ENCODE assay signal across 8 mouse cellular contexts in genomic region chr19:6452672-6453310, GRCm38 (mm10). TPM values are rescaled to one million over a fixed set of nuclear protein-coding genes. Genes with fewer than 3 reads are reported as not detected.
A peak's percentile ranks its signal among the peaks of the same experiment; 100 is the strongest.
DNase-seq lines count a peak whose midpoint lies in the region; ATAC-seq and TF ChIP-seq lines count a peak whose summit lies in the region.
"Had no signal": no experiment of that assay in that cellular context is flagged by ENCODE, and none has a peak within 500 bp of the region (broad histone marks: within the 10 kb centered on the region; RNA-seq: fewer than 3 reads in every experiment).

No protein-coding gene starts in this region.

- H3K4me1 ChIP-seq in forebrain, embryonic 10.5 days, result peaks cover 45% of the 10 kb centered on the region
- peaks cover 59% of the 10 kb centered on the region for H3K4me1 ChIP-seq in hindbrain, embryonic 15.5 days (replicated peaks)
- H3K4me1 ChIP-seq in olfactory bulb, adult 2 months (ENCODE audit: control insufficient read depth, insufficient read depth, low read length), result peaks cover 65% of the 10 kb centered on the region

- H3K9ac ChIP-seq in hindbrain, embryonic 15.5 days, result no peak overlapping the region
- H3K9ac ChIP-seq: lung, embryonic 15.5 days had no signal

- no peaks in the 10 kb centered on the region for H3K9me3 ChIP-seq in forebrain, embryonic 10.5 days
- no peaks in the 10 kb centered on the region for H3K9me3 ChIP-seq in hindbrain, embryonic 15.5 days
- H3K9me3 ChIP-seq: lung, embryonic 15.5 days had no signal

- TF ChIP-seq POLR2A in olfactory bulb, adult 2 months (IDR thresholded peaks at IDR 0.05; ENCODE audit: insufficient read depth, low read depth, low read length), result no peak

- DNase-seq in left cerebral cortex, postnatal 4 days, result peak; percentile 34
- no peak for DNase-seq in left cerebral cortex, adult 11 months (ENCODE audit: low spot score)
- DNase-seq in forebrain, embryonic 10.5 days (ENCODE audit: extremely low spot score, low spot score), result no peak
- DNase-seq in urinary bladder, postnatal 36 days (ENCODE audit: low spot score in 2 of 2), result no peak
- no peak for DNase-seq in yolk sac, embryonic 10.5 days (ENCODE audit: low spot score)

- H3K4me2 ChIP-seq in hindbrain, embryonic 15.5 days, result 0 out of 2 replicates have a peak overlapping the region, but pooled peaks have one; percentile 3
- H3K4me2 ChIP-seq: lung, embryonic 15.5 days had no signal

- H3K36me3 ChIP-seq in forebrain, embryonic 10.5 days (replicated peaks), result no peaks in the 10 kb centered on the region
- peaks cover 2% of the 10 kb centered on the region; the same call in 1 of the 2 replicates for H3K36me3 ChIP-seq in hindbrain, embryonic 15.5 days
- H3K36me3 ChIP-seq: lung, embryonic 15.5 days had no signal

- H3K4me3 ChIP-seq in forebrain, embryonic 10.5 days, result no peak overlapping the region
- H3K4me3 ChIP-seq in hindbrain, embryonic 15.5 days, result no peak overlapping the region
- H3K4me3 ChIP-seq in olfactory bulb, adult 2 months (ENCODE audit: insufficient read depth, low read depth, low read length), result no peak overlapping the region
- H3K4me3 ChIP-seq: lung, embryonic 15.5 days had no signal

- WGBS in forebrain, embryonic 10.5 days, result 67% methylated on average over 9 of the region's 9 CpGs
- whole genome bisulfite sequencing in hindbrain, embryonic 15.5 days, result 23% methylated on average over 9 of the region's 9 CpGs
- WGBS in olfactory bulb, adult 2 months, result 60% methylated on average over 9 of the region's 9 CpGs

- H3K27ac ChIP-seq in forebrain, embryonic 10.5 days, result peak overlapping the region; percentile 48; the same call in 1 of the 2 replicates
- peak overlapping the region; percentile 75 for H3K27ac ChIP-seq in hindbrain, embryonic 15.5 days (replicated peaks)
- peak overlapping the region; percentile 91 for H3K27ac ChIP-seq in olfactory bulb, adult 2 months (ENCODE audit: insufficient read depth, low read depth, low read length)

- intact Hi-C loops in left cerebral cortex, postnatal 4 days (cut with DNase I), result no loop called here

- peaks cover 47% of the 10 kb centered on the region for H3K27me3 ChIP-seq in forebrain, embryonic 10.5 days (ENCODE audit: poor library complexity, severe bottlenecking)
- H3K27me3 ChIP-seq in hindbrain, embryonic 15.5 days, result no peaks in the 10 kb centered on the region
- H3K27me3 ChIP-seq: lung, embryonic 15.5 days had no signal

- peak; percentile 14; the same call in 1 of the 2 replicates for ATAC-seq in hindbrain, embryonic 15.5 days (ENCODE audit: low FRiP score, low read depth)

- no peak for TF ChIP-seq CTCF in olfactory bulb, adult 2 months (IDR thresholded peaks at IDR 0.05; ENCODE audit: insufficient read depth, low read depth, low read length)

RNA-seq across cellular contexts. Expression of gene Nrxn2, which starts 34.3 kb away (rescaled TPM):
- total RNA-seq in left cerebral cortex, postnatal 4 days (2021), result 100 to 1,000 TPM; 695 to 758 TPM
- 2.8 and 3.1 TPM in 2 replicates for polyA plus RNA-seq in forebrain, embryonic 10.5 days (2016; fragmentation: Nextera tagmentation; extraction: Ambion mirVana)
- polyA plus RNA-seq in hindbrain, embryonic 15.5 days (2015; fragmentation: Nextera tagmentation; extraction: Ambion mirVana), result 44.3 and 46.6 TPM in 2 replicates
- polyA plus RNA-seq in olfactory bulb, adult 2 months (2012; ENCODE audit: insufficient read depth, insufficient read length, low replicate concordance, missing spikeins), result 202 and 263 TPM in 2 replicates

RNA-seq across cellular contexts. Expression of gene Rasgrp2, which starts 53.7 kb away (rescaled TPM):
- 100 to 1,000 TPM; 225 to 228 TPM for total RNA-seq in left cerebral cortex, postnatal 4 days (2021)
- polyA plus RNA-seq in forebrain, embryonic 10.5 days (2016; fragmentation: Nextera tagmentation; extraction: Ambion mirVana), result 15.6 and 17.0 TPM in 2 replicates
- polyA plus RNA-seq in hindbrain, embryonic 15.5 days (2015; fragmentation: Nextera tagmentation; extraction: Ambion mirVana), result 140 and 148 TPM in 2 replicates
- polyA plus RNA-seq in olfactory bulb, adult 2 months (2012; ENCODE audit: insufficient read depth, insufficient read length, low replicate concordance, missing spikeins), result 282 TPM in 1 of 2 replicates, not detected in the other

Comparison
In these comparisons a context has a peak if more than half of its experiments do, and no peak if none do; other contexts are left out.
1. RNA of gene Nrxn2, which starts 34.3 kb away (polyA plus RNA-seq): 202 to 263 TPM in olfactory bulb, adult 2 months and 44.3 to 46.6 TPM in hindbrain, embryonic 15.5 days; 2.8 to 3.1 TPM in forebrain, embryonic 10.5 days; every median in the first group is over 10 times any median in the second.
2. Peak in every context shown above with its lines, with median percentiles within 50 percentile points of each other: H3K27ac ChIP-seq.